Mouse (Mus musculus) frontal cortex, adult (tissue): ENCODE data around the gene Crk.

Experiments used
- ATAC-seq: cut with Nextera tagmentation; 2 replicates; pipeline ENCODE4 v1.9.2; 2017; ENCODE audit warnings: mild to moderate bottlenecking, moderate library complexity, mixed read lengths; ENCODE audit not compliant: low TSS enrichment

The Crk gene

DNA sequence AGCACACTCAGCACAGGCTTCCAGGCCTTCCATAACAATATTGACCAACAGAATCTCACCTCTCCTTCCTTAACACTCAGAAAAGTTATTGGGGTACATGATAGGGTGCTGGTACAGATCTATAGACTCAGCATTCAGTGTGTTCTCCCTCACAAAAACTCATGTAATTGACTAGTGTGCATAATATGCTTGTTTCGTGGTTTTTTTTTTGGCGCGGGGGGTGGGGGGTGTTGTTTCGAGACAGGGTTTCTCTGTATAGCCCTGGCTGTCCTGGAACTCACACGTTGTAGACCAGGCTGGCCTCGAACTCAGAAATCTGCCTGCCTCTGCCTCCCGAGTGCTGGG lies 59.4 kb downstream of the Crk start:
- no peak for ATAC-seq

- ATAC-seq = no peak
These were observed 61.1 kb downstream of the Crk start for GRCm38 (mm10) chr11:75740204-75740603.

DNA sequence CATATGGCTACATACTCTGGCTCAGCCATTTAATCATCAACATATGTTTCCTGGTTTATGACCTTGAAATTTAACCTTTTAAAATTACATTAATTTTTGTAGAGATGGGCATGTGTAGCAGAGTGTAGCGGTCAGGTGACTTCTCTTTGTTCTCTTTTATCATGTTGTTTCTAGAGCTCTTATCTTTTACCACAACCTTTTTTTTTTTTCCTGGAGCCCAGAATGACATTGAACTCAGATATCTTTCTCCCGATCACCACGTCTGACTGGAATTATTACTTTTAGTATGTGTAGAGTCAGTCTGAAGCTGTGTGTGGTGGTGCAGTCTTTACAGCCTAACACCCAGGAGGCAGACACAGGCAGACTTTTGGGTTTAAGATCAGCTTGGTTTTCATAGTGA lies 62.6 kb downstream of the Crk start:
- ATAC-seq = no peak

DNA sequence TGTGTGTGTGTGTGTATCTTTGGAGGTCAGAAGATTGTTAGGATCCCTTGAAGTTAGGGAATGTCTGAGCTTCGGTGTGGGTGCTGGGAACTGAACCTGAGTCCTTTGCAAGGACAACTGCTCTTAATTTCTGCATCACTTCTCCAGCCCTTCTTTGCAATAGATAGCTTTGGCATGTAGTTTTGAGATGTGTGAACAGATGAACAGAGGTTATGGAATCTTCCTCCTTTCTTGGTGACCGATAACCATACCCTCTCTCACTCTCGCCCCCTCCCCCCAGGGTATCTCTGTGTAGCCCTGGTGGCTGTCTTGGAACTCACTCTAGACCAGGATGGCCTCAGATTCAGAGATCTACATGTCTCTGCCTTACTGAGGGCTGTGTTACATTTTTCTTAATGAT lies 65.7 kb downstream of the Crk start:
- ATAC-seq = no peak

DNA sequence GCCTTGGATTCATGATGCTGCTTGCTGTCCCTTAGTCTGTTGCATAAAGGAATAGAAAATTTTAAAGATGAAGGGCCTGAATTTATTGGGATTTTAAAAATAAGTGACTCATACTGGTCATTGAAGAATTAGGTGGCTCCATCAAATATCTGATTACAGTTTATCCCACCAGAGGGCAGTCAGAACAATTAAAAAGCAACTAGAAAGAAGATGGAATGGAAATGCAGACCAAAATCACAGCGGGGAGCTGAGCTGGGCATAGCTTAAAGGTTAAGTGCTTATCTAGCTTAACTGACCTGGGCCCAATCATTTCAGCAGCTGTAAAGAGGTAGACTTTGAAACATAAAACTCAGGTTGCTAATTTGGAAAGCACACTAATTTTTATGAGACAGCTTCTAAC lies 71.5 kb downstream of the Crk start:
- ATAC-seq = no peak

- no peak for ATAC-seq
These were observed 72.0 kb downstream of the Crk start for GRCm38 (mm10) chr11:75751082-75751481.
